Mouse (Mus musculus) CD4-positive helper T cell, adult 2 months (primary cell): ENCODE data around the gene Znrd1as.
A peak's percentile ranks its signal among the peaks of the same experiment; 100 is the strongest.
"Not testable (repeated sequence)": the region's sequence is repeated elsewhere in the genome, so short reads cannot be mapped to it uniquely, and the experiment has no call there.

ENCODE experiments used
- DNase-seq: peaks from one replicate; pipeline ENCODE4 v3.0.0-alpha.2; 2012; ENCODE audit warnings: low read depth, missing footprints, low spot score

Znrd1as gene

GRCm38 (mm10) chr17:36949265-36949664, 9.1 kb upstream of the Znrd1as start:
- DNase-seq, result no peak

GRCm38 (mm10) chr17:36950981-36951947, 7.1 kb upstream of the Znrd1as start, which contains the start of gene Ppp1r11:
Ppp1r11 (minus strand) TSS chr17:36951741.
- DNase-seq, result peak; percentile 97

- no peak for DNase-seq
Observed at GRCm38 (mm10) chr17:36952631-36953030, 5.8 kb upstream of the Znrd1as start.

- DNase-seq, result no peak
Observed at GRCm38 (mm10) chr17:36953062-36953461, 5.3 kb upstream of the Znrd1as start.

GRCm38 (mm10) chr17:36958884-36959283, 492 bp downstream of the Znrd1as start:
- DNase-seq, result no peak

GRCm38 (mm10) chr17:36961125-36961524, 2.7 kb downstream of the Znrd1as start:
- no peak for DNase-seq

GRCm38 (mm10) chr17:36966875-36967274, 8.5 kb downstream of the Znrd1as start:
- DNase-seq, result no peak

- no peak for DNase-seq
Observed at GRCm38 (mm10) chr17:36970316-36970890, 12.0 kb downstream of the Znrd1as start.

GRCm38 (mm10) chr17:36971172-36971850, 12.9 kb downstream of the Znrd1as start:
- peak; percentile 54 for DNase-seq

- DNase-seq, result peak; percentile 62
Observed at GRCm38 (mm10) chr17:36972791-36973190, 14.4 kb downstream of the Znrd1as start.

- no peak for DNase-seq
Observed at GRCm38 (mm10) chr17:36973271-36973787, 14.9 kb downstream of the Znrd1as start.

GRCm38 (mm10) chr17:36981221-36981813, 22.9 kb downstream of the Znrd1as start, which contains the start of gene 2410137M14Rik:
2410137M14Rik (minus strand) TSS chr17:36981237.
- no peak for DNase-seq

GRCm38 (mm10) chr17:36981845-36982244, 23.5 kb downstream of the Znrd1as start:
- DNase-seq, result no peak

GRCm38 (mm10) chr17:36982253-36983155, 24.1 kb downstream of the Znrd1as start:
- DNase-seq, result peak; percentile 69

- no peak for DNase-seq
Observed at GRCm38 (mm10) chr17:36988475-36988874, 30.1 kb downstream of the Znrd1as start.

- DNase-seq, result no peak
Observed at GRCm38 (mm10) chr17:36989437-36989836, 31.0 kb downstream of the Znrd1as start, which contains the start of gene H2-M5. H2-M5 (minus strand) TSS chr17:36989537.

GRCm38 (mm10) chr17:36990630-36991029, 32.2 kb downstream of the Znrd1as start:
- not testable (repeated sequence) for DNase-seq

- peak; percentile 48 for DNase-seq
Observed at GRCm38 (mm10) chr17:36992336-36993104, 34.1 kb downstream of the Znrd1as start.

- no peak for DNase-seq
Observed at GRCm38 (mm10) chr17:36993770-36994325, 35.5 kb downstream of the Znrd1as start.
